Mouse (Mus musculus): ENCODE results near the gene Rab7.

Gene Rab7

DNA sequence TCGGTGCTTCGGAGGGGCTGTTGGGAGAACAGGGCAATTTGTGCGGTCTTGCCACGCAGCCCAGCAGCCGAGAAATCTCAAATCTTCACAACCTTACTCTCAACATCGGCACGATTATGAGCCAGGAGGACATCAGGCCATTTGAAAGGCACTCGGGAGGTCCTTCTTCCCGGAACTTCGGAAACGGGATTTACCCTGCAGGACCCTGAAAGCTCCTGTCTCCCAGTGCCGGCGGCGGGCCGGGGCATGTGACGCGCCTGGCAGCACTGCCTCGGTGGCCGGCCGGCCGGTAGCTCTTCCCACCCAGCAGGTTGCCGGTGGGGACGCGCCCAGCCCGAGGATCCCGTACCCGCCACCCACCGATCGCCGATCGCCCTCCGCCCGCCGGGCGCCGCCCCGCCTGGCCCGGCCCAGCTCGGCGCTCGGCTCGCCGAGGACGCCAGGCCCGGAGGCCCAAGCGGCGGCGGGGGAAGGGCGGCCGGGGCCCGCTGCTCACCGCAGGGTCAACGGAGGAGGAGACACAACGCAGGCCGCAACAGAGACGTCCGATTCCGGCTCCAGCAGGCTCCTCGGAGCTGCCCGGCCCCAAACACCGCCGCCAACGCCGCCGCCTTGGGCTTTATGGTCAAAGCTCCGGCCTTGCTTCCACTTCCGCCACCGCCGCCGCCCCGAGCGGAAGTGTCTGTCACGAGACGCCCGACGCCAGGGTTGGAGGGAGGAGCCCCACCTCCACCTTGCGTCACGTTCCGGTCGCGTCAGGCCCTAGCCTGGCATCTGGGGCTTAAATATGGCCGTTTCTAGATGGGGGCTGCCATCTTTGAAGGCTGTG lies at the start of gene Rab7:
TSS of gene Rab7 (minus strand) at position 694 of the 829 bp plus-strand sequence.
- TF ChIP-seq GATA4 (IDR thresholded peaks at IDR 0.05; ENCODE audit: insufficient replicate concordance, low read length) = peak; percentile 69; the same call in 1 of the 2 replicates

GRCm38 (mm10) chr6:88088971-88089370 lies 43.9 kb upstream of the Rab7 start:
- TF ChIP-seq GATA4 (IDR thresholded peaks at IDR 0.05; ENCODE audit: insufficient replicate concordance, low read length) = no peak

- TF ChIP-seq GATA4 (IDR thresholded peaks at IDR 0.05; ENCODE audit: insufficient replicate concordance, low read length) = no peak; the same call in 1 of the 2 replicates
These were observed 39.4 kb upstream of the Rab7 start, which contains the start of gene Rpn1 for GRCm38 (mm10) chr6:88084278-88085151. Rpn1 (plus strand) TSS chr6:88084482.

GRCm38 (mm10) chr6:88083672-88084071 lies 38.6 kb upstream of the Rab7 start:
- no peak for TF ChIP-seq GATA4 (IDR thresholded peaks at IDR 0.05; ENCODE audit: insufficient replicate concordance, low read length)

- no peak for TF ChIP-seq GATA4 (IDR thresholded peaks at IDR 0.05; ENCODE audit: insufficient replicate concordance, low read length)
These were observed 38.0 kb upstream of the Rab7 start for GRCm38 (mm10) chr6:88083095-88083494.

- TF ChIP-seq GATA4 (IDR thresholded peaks at IDR 0.05; ENCODE audit: insufficient replicate concordance, low read length) = no peak
These were observed 31.0 kb upstream of the Rab7 start for GRCm38 (mm10) chr6:88075960-88076517.

GRCm38 (mm10) chr6:88074752-88075554 lies 29.9 kb upstream of the Rab7 start:
- peak; percentile 80; the same call in 1 of the 2 replicates for TF ChIP-seq GATA4 (IDR thresholded peaks at IDR 0.05; ENCODE audit: insufficient replicate concordance, low read length)

- TF ChIP-seq GATA4 (IDR thresholded peaks at IDR 0.05; ENCODE audit: insufficient replicate concordance, low read length) = no peak
These were observed 26.1 kb upstream of the Rab7 start for GRCm38 (mm10) chr6:88071216-88071615.

DNA sequence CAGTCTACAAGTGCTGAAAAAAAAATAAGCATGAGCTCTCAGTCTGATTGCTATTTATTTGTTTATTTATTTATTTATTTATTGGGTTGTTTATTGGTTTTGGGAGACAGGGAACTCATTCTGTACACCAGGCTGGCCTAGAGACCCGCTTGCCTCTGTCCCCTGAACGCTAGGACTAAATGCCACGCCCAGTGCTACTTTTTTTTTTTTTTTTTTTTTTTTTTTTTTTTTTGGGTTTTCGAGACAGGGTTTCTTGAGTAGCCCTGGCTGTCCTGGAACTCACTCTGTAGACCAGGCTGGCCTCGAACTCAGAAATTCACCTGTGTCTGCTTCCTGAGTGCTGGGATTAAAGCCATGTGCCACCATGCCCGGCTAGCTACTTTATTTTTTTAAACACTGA lies 25.4 kb upstream of the Rab7 start:
- TF ChIP-seq GATA4 (IDR thresholded peaks at IDR 0.05; ENCODE audit: insufficient replicate concordance, low read length) = no peak

- no peak for TF ChIP-seq GATA4 (IDR thresholded peaks at IDR 0.05; ENCODE audit: insufficient replicate concordance, low read length)
These were observed 23.7 kb upstream of the Rab7 start for GRCm38 (mm10) chr6:88068739-88069138.

DNA sequence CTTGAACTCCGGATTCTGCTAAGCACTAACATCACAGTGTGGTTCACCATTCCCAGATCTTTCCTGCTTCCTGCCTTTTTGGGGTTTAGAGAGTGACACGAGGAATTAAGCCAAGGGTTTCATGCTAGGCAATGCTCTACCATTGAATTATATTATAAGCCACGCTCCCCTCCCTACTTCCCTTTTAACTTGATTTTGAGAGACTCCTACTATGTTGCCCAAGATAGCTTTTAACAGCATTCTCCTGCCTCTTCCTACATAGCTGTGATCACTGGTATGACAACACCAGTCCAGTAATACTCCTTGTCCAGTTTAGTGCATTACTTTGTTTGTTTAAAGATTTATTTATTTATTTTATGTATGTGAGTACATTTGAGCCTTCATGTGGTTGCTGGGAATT lies 22.7 kb upstream of the Rab7 start:
- TF ChIP-seq GATA4 (IDR thresholded peaks at IDR 0.05; ENCODE audit: insufficient replicate concordance, low read length) = no peak

- no peak for TF ChIP-seq GATA4 (IDR thresholded peaks at IDR 0.05; ENCODE audit: insufficient replicate concordance, low read length)
These were observed 20.9 kb upstream of the Rab7 start for GRCm38 (mm10) chr6:88065968-88066367.

- no peak for TF ChIP-seq GATA4 (IDR thresholded peaks at IDR 0.05; ENCODE audit: insufficient replicate concordance, low read length)
These were observed 20.0 kb upstream of the Rab7 start for GRCm38 (mm10) chr6:88065116-88065515.

DNA sequence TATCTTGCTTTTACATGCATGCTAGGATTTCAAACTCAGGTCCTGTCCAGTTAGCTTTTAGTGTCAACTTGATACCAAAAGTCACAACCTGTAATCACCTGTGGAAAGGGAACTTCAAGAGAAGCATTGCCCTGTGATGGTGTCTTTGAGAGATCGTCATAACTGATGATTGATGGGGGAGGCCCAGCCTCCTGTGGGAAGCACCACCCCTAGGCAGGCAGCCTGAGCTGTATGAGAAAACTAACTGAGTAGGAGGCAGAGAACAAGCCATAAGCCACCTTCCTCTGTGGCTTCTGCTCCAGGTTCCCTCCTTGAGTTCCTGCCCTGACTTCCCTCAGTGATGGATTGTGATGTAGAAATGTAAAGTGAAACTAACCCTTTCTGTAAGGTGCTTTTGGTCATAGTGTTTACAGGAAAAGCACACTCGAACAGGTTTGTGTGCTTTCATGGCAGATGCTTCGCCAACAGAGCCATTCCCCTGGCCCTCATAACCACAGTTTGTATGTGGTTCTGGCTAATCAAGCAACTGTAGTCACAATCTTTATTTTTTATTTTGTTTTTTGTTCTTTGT lies 19.1 kb upstream of the Rab7 start:
- TF ChIP-seq GATA4 (IDR thresholded peaks at IDR 0.05; ENCODE audit: insufficient replicate concordance, low read length) = no peak

All from liver, adult (tissue).